Mouse (Mus musculus) left cerebral cortex, adult 18-20 months (tissue): ENCODE measurements around the gene Gtf2f1. TPM values are rescaled to one million over a fixed set of nuclear protein-coding genes. Genes with fewer than 3 reads are reported as not detected.
A peak's percentile ranks its signal among the peaks of the same experiment; 100 is the strongest.
"Not testable (repeated sequence)": the region's sequence is repeated elsewhere in the genome, so short reads cannot be mapped to it uniquely, and the experiment has no call there.

Source experiments
- DNase-seq, 2 experiments: peaks; one replicate each; pipeline ENCODE4 v3.0.0; 2021 to 2022; ENCODE audit warnings: low spot score in 2 of 2, mixed read lengths in 1 of 2
- long read RNA-seq, 2 experiments: library from polyadenylated mRNA; stranded (forward); transcript quantifications; one replicate each; pipeline ENCODE4 v2.0.0; 2021
- total RNA-seq, 2 experiments: library from RNA; stranded (reverse); gene quantifications; 2 replicates each; pipeline ENCODE4 v1.2.3; 2021

The Gtf2f1 gene
- total RNA-seq: 10 to 100 TPM; 60.7 to 64.5 TPM
- long read RNA-seq, experiment 1, transcript Gtf2f1-201 (13 exons, 1,717 nt): major isoform, 78 of 106 reads
- long read RNA-seq, experiment 1, partial matches to known transcripts: 10 of 106 reads
- long read RNA-seq, experiment 1, other reads (novel, unspliced or antisense): 18 of 106 reads
- long read RNA-seq, experiment 2, transcript Gtf2f1-201 (13 exons, 1,717 nt): major isoform, 60 of 82 reads
- long read RNA-seq, experiment 2, partial matches to known transcripts: 10 of 82 reads
- long read RNA-seq, experiment 2, other reads (novel, unspliced or antisense): 12 of 82 reads

GRCm38 (mm10) chr17:57011236-57012141, at the start of gene Gtf2f1, which contains the start of gene Gm17949:
Gene Gtf2f1 (minus strand): TSS chr17:57011288.
Gene Gm17949 (plus strand): TSS chr17:57011469.
- peak; percentile 93 to 96 for DNase-seq

GRCm38 (mm10) chr17:57060231-57060801, 49.2 kb upstream of the Gtf2f1 start:
- DNase-seq: peak; percentile 92 to 96

GRCm38 (mm10) chr17:57059486-57059977, 48.4 kb upstream of the Gtf2f1 start, which contains the start of gene Slc25a23:
Gene Slc25a23 (minus strand): TSS chr17:57059863.
- peak; percentile 63 to 74 for DNase-seq

GRCm38 (mm10) chr17:57058891-57059485, 47.9 kb upstream of the Gtf2f1 start, which contains the start of gene Crb3:
Gene Crb3 (plus strand): TSS chr17:57059105.
- DNase-seq: peak; percentile 24 to 29

- DNase-seq: no peak
These were observed 45.2 kb upstream of the Gtf2f1 start for GRCm38 (mm10) chr17:57056246-57056645.

- not testable (repeated sequence) for DNase-seq
These were observed 40.6 kb upstream of the Gtf2f1 start for GRCm38 (mm10) chr17:57051679-57052078.

GRCm38 (mm10) chr17:57048816-57049215, 37.7 kb upstream of the Gtf2f1 start:
- DNase-seq: no peak

GRCm38 (mm10) chr17:57047406-57047805, 36.3 kb upstream of the Gtf2f1 start:
- DNase-seq: no peak

GRCm38 (mm10) chr17:57041554-57041953, 30.5 kb upstream of the Gtf2f1 start, which contains the start of gene Slc25a41:
Gene Slc25a41 (minus strand): TSS chr17:57041654.
- DNase-seq: no peak

GRCm38 (mm10) chr17:57038978-57039377, 27.9 kb upstream of the Gtf2f1 start:
- DNase-seq: no peak

GRCm38 (mm10) chr17:57032854-57033253, 21.8 kb upstream of the Gtf2f1 start:
- DNase-seq: no peak

GRCm38 (mm10) chr17:57031661-57032420, 20.8 kb upstream of the Gtf2f1 start:
- peak; percentile 98 to 100 for DNase-seq

GRCm38 (mm10) chr17:57030931-57031660, 20.0 kb upstream of the Gtf2f1 start, which contains the start of gene Khsrp:
Gene Khsrp (minus strand): TSS chr17:57031522.
- peak; percentile 18 to 42 for DNase-seq

- no peak for DNase-seq
These were observed 18.6 kb upstream of the Gtf2f1 start for GRCm38 (mm10) chr17:57029691-57030090.

- DNase-seq: no peak
These were observed 16.4 kb upstream of the Gtf2f1 start for GRCm38 (mm10) chr17:57027471-57027870.

- no peak for DNase-seq
These were observed 9.9 kb upstream of the Gtf2f1 start for GRCm38 (mm10) chr17:57020960-57021359.

GRCm38 (mm10) chr17:57019693-57020092, 8.6 kb upstream of the Gtf2f1 start:
- DNase-seq: no peak

- no peak for DNase-seq
These were observed 1.2 kb upstream of the Gtf2f1 start for GRCm38 (mm10) chr17:57012245-57012795.

- DNase-seq: peak in 1 of 2 experiments; percentile 20
These were observed 215 bp downstream of the Gtf2f1 start for GRCm38 (mm10) chr17:57010911-57011235.
